Mouse (Mus musculus) midbrain, postnatal 0 days (tissue): ENCODE measurements at regions not wholly inside any gene's neighbourhood (a gene's known extent, or its start where the extent isn't known, plus 50 kb on each side); places are given as distances from the start of the nearest gene placed in this dataset.

Source experiments
- ATAC-seq: fragments of 200-750 bp; cut with Nextera tagmentation; 2 replicates; pipeline ENCODE4 v1.8.0; 2017; ENCODE audit warnings: moderate number of reproducible peaks, mild to moderate bottlenecking, moderate TSS enrichment, moderate library complexity; ENCODE audit not compliant: low FRiP score
- DNase-seq: peaks from one replicate; pipeline ENCODE4 v3.0.0-alpha.2; 2015; ENCODE audit warnings: low spot score
- H3K27ac ChIP-seq: fragments of 300-500 bp; sonication (generic); 2 replicates; pipeline ENCODE4 v1.5.1; 2014; ENCODE audit warnings: low read depth, mild to moderate bottlenecking, low read length, mixed read lengths
- H3K27me3 ChIP-seq: fragments of 300-500 bp; sonication (generic); 2 replicates; pipeline ENCODE4 v1.6.1; 2014; ENCODE audit warnings: low read length, control low read depth, mixed read lengths; ENCODE audit not compliant: insufficient read depth
- H3K36me3 ChIP-seq: fragments of 300-500 bp; sonication (generic); 2 replicates; pipeline ENCODE4 v1.6.1; 2014; ENCODE audit warnings: low read length, control low read depth, mixed read lengths; ENCODE audit not compliant: insufficient read depth
- H3K4me1 ChIP-seq: fragments of 300-500 bp; sonication (generic); 2 replicates; pipeline ENCODE4 v1.6.1; 2014; ENCODE audit warnings: mild to moderate bottlenecking, control low read depth, antibody characterized with exemption, low read length, mixed read lengths; ENCODE audit not compliant: insufficient read depth
- H3K4me2 ChIP-seq: fragments of 300-500 bp; sonication (generic); 2 replicates; pipeline ENCODE4 v1.6.1; 2014; ENCODE audit warnings: low read depth, mild to moderate bottlenecking, low read length, mixed read lengths; ENCODE audit not compliant: poor library complexity, severe bottlenecking
- H3K4me3 ChIP-seq: fragments of 300-500 bp; sonication (generic); 2 replicates; pipeline ENCODE4 v1.5.1; 2014; ENCODE audit warnings: low read depth, mild to moderate bottlenecking, low read length, moderate library complexity
- H3K9ac ChIP-seq: fragments of 300-500 bp; sonication (generic); replicated peaks from 2 replicates; pipeline ENCODE4 v1.6.1; 2014; ENCODE audit warnings: mild to moderate bottlenecking, low read length, moderate library complexity, mixed read lengths; ENCODE audit not compliant: poor library complexity, severe bottlenecking
- H3K9me3 ChIP-seq: fragments of 300-500 bp; sonication (generic); 2 replicates; pipeline ENCODE4 v1.6.1; 2016; ENCODE audit warnings: low read length, control low read depth
- CTCF ChIP-seq: IDR thresholded peaks from 2 replicates; pipeline ENCODE4 v1.5.1; 2016; ENCODE audit warnings: antibody characterized with exemption, mild to moderate bottlenecking
- WGBS: fragments of 180-500 bp; shearing (Covaris S2); extraction: QIAGEN DNeasy Blood & Tissue Kit; methylation state at CpG from one replicate; pipeline ENCODE4 v1.1.7; 2014; 5-methylcytosine and 5-hydroxymethylcytosine counted together

DNA sequence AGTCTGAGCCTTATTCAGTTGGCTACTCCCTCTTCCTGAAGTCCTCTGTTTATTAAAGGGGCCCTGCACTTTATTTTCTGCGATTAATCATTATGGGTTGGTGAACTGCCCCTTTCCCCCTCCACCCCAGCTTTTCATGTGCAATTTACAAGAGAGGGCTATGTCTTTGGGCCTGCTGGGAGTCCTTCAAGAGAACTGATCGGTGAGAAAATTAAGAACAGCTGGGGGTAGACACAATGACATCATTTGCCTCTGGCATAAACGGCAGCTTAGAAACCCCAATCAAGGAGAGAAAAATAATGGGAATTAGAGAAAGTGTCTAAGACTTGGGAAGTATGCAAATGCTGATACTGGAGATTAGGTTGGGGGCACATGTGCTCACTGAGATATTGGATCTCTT, 205.2 kb upstream of the Tmem185a start:
- 40% methylated on average over 3 of the region's 3 CpGs for WGBS
- no peak overlapping the region for H3K4me2 ChIP-seq
- no peaks in the 10 kb centered on the region for H3K27me3 ChIP-seq
- H3K4me3 ChIP-seq = no peak overlapping the region
- ATAC-seq = no peak
- no peak for DNase-seq
- TF ChIP-seq CTCF = no peak
- H3K27ac ChIP-seq = no peak overlapping the region
- H3K4me1 ChIP-seq = no peaks in the 10 kb centered on the region
- no peak overlapping the region for H3K9ac ChIP-seq
- no peaks in the 10 kb centered on the region for H3K36me3 ChIP-seq
- H3K9me3 ChIP-seq = no peaks in the 10 kb centered on the region

DNA sequence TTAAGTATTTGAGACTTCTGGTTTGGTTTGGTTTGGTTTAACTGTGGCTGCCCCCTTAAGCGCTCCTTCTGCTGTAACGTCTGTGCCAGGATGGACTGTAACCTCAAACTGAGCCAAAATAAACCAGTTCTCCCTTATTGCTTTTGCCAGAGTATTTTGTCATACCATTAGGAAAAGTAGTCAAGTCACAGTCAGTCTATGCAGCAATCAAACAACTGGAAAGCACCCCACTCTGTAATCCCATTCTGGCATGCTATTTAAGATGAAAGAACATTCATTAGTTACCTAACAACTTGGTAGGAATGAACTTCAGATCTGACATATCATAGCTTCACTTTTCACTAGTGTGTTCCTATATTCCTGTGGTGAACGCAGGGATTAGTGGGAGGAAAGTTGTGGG, 190.1 kb upstream of the Tmem185a start:
- no peak for ATAC-seq
- no peak overlapping the region for H3K4me2 ChIP-seq
- H3K27me3 ChIP-seq = no peaks in the 10 kb centered on the region
- H3K27ac ChIP-seq = no peak overlapping the region
- H3K9ac ChIP-seq = no peak overlapping the region
- WGBS = 76% methylated on average over 3 of the region's 3 CpGs
- H3K4me3 ChIP-seq = no peak overlapping the region
- DNase-seq = no peak
- TF ChIP-seq CTCF = no peak
- no peaks in the 10 kb centered on the region for H3K36me3 ChIP-seq
- H3K4me1 ChIP-seq = no peaks in the 10 kb centered on the region
- H3K9me3 ChIP-seq = no peaks in the 10 kb centered on the region
